Mouse (Mus musculus) gastrocnemius, adult 2 months (tissue): ENCODE results near the gene Ccl28. TPM values are rescaled to one million over a fixed set of nuclear protein-coding genes. Genes with fewer than 3 reads are reported as not detected.
"Not testable (repeated sequence)": the region's sequence is repeated elsewhere in the genome, so short reads cannot be mapped to it uniquely, and the experiment has no call there.

Experiments used
- DNase-seq: peaks from one replicate; pipeline ENCODE4 v3.0.0; 2022
- H3K27ac ChIP-seq: fragments of 200-600 bp; 2 replicates; pipeline ENCODE4 v1.8.1; 2022; ENCODE audit warnings: mild to moderate bottlenecking
- H3K4me3 ChIP-seq: fragments of 200-600 bp; 2 replicates; pipeline ENCODE4 v1.8.1; 2022; ENCODE audit warnings: mild to moderate bottlenecking, moderate library complexity
- CTCF ChIP-seq: fragments of 200-600 bp; IDR thresholded peaks from 2 replicates; pipeline ENCODE4 v1.8.1; 2022; ENCODE audit warnings: antibody characterized with exemption, mild to moderate bottlenecking, moderate library complexity
- intact Hi-C: fragments of 180-260 bp; cut with DNase I; formaldehyde crosslinking; loops from one replicate; pipeline ENCODE4 v1.15.1; 2025
- long read RNA-seq, 2 experiments: library from polyadenylated mRNA; stranded (forward); transcript quantifications; one replicate each; pipeline ENCODE4 v2.0.0; 2021
- total RNA-seq, 2 experiments: library from RNA; stranded (reverse); gene quantifications; 2 replicates each; pipeline ENCODE4 v1.2.3; 2021

The Ccl28 gene
- total RNA-seq, result 1 to 10 TPM in 1 of 2 experiments, under 1 TPM in 1; 0.61 to 1.9 TPM
- long read RNA-seq, experiment 1, result 0 reads
- long read RNA-seq, experiment 2, result 0 reads

DNA sequence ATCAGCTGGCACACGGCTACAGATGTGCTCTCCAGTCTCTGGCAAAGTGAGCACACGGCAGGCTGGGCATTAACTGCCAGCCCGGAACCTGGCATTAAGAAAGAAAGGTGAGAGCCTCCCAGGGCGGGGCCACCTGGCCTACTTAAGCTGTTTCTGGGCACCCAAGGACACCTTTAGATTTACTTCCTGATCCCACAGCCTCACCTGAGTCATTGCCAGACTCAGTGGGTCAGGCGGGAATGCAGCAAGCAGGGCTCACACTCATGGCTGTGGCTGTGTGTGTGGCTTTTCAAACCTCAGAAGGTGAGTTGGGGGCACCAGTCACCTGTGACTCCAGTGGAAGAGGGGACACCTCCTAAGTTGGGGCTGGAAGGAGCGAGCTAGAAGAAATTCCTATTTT, at the start of gene Ccl28:
Ccl28 (plus strand) TSS at position 186 of the 400 bp plus-strand sequence.
- intact Hi-C loops, result no loop called here

GRCm38 (mm10) chr13:119596321-119597211, 27.1 kb upstream of the Ccl28 start:
- H3K27ac ChIP-seq, H3K4me3 ChIP-seq, intact Hi-C loops: not testable (repeated sequence)
- DNase-seq, result peak; percentile 28

More for the DNA sequence above, at the start of gene Ccl28:
- no peak within 1 kb of the TSS for H3K4me3 ChIP-seq
- H3K27ac ChIP-seq, result no peak within 1 kb of the TSS
- no peak for TF ChIP-seq CTCF
- DNase-seq, result no peak

GRCm38 (mm10) chr13:119598466-119598865, 25.2 kb upstream of the Ccl28 start:
- H3K27ac ChIP-seq, H3K4me3 ChIP-seq, intact Hi-C loops, DNase-seq: not testable (repeated sequence)

DNA sequence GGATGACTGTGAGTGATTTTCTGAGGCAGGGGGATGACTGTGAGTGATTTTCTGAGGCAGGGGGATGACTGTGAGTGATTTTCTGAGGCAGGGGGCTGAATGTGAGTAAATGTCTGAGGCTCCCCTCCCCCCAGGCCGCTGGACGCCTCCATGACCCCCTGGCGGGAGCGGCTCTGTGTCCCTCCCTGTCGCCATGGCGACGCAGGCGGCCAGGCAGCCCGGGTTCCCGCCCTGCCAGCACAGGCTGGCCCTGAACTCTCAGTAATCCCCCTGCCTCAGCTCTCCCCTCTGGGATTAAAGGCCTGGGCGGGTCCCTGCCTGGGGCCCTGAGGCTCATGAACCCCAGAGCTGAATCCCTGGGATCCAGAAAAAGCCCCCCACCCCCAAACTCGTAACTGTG, 24.6 kb upstream of the Ccl28 start:
- H3K4me3 ChIP-seq, H3K27ac ChIP-seq, intact Hi-C loops: not testable (repeated sequence)
- DNase-seq, result peak; percentile 33

DNA sequence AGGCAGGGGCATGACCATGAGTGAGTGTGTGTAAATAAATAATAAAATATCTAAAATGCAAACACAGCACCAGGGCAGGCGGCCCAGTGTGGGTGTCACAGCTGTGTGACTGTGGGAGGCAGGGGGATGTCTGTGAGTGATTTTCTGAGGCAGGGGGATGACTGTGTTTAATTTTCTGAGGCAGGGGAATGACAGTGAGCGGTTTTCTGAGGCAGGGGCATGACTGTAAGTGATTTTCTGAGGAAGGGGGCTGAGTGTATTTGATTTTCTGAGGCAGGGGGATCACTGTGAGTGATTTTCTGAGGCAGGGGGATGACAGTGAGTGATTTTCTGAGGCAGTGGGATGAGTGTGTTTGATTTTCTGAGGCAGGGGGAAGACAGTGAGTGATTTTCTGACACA, 24.1 kb upstream of the Ccl28 start:
- H3K27ac ChIP-seq, H3K4me3 ChIP-seq, intact Hi-C loops, DNase-seq: not testable (repeated sequence)

GRCm38 (mm10) chr13:119600166-119600565, 23.5 kb upstream of the Ccl28 start:
- H3K4me3 ChIP-seq, H3K27ac ChIP-seq, intact Hi-C loops: not testable (repeated sequence)
- DNase-seq, result peak; percentile 29

- H3K27ac ChIP-seq, intact Hi-C loops, H3K4me3 ChIP-seq: not testable (repeated sequence)
- DNase-seq, result peak; percentile 73
Observed at GRCm38 (mm10) chr13:119602688-119603331, 20.8 kb upstream of the Ccl28 start.

DNA sequence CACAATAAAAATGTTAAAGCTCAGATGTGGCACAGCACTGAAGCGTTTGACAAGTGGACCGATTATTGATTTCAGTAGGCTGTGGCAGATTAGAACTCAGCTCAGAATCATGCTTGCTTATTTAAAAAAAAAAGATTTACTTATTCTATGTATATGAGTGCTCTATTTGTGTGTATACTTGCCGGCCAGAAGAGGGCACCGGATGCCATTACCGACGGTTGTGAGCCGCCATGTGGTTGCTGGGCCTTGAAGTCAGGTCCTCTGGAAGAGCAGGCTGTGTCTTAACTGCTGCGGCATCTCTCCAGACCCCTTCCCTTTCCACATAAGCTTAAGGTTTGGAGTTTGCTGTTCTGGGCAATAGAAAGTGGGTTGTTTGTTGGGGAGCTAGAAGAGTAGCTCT, 19.7 kb upstream of the Ccl28 start:
- intact Hi-C loops, DNase-seq, H3K27ac ChIP-seq, H3K4me3 ChIP-seq: not testable (repeated sequence)

DNA sequence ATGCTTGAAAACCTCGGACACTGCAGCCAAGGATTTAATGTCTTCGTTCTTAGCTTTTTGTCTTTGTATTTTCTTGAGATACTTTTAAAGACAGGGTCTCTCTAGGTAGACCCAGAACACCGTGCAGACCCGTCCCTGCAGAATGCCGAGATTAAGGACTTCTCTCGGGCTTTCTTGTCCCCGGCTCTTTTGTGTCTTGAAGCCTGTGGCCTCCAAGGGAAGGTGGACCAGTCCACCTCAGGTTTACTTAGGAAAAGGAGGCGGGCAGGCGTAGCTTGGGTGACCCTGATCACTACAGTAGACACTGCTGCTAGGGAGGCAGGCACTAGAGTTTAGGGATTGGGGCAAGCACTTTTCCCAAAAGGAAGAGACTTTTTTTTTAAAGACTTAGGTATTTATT, 19.3 kb upstream of the Ccl28 start:
- H3K27ac ChIP-seq, intact Hi-C loops, DNase-seq, H3K4me3 ChIP-seq: not testable (repeated sequence)

DNA sequence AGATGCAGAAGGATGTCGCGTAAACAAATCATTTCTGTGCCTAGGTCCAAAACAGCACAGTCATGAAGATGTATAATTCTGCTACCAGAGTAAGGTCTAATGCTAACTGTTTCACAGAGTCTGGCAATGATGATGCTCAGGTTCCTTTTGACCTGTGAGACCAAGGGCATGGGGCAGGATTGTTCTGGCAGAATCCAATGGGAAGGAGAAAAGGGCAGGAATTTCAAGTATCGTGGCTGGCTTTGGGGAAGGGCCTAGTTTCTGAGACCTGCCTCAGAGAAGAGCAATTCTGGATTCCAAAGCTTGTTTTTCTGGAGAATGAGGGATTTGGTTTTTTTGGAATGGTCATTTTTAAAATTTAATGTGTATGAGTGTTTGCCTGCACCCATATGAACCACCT, 4.8 kb upstream of the Ccl28 start:
- Histone ChIP-seq H3K4me3 (no peak overlapping the region), H3K27ac (no peak overlapping the region)
- DNase-seq, result no peak
- TF ChIP-seq CTCF, result no peak
- intact Hi-C loops, result no loop called here

- DNase-seq, result no peak
- Histone ChIP-seq H3K4me3 (no peak overlapping the region), H3K27ac (peak overlapping the region; percentile 6; the same call in 1 of the 2 replicates)
- intact Hi-C loops, result no loop called here
- no peak for TF ChIP-seq CTCF
Observed at GRCm38 (mm10) chr13:119619735-119620134, 3.9 kb upstream of the Ccl28 start.

DNA sequence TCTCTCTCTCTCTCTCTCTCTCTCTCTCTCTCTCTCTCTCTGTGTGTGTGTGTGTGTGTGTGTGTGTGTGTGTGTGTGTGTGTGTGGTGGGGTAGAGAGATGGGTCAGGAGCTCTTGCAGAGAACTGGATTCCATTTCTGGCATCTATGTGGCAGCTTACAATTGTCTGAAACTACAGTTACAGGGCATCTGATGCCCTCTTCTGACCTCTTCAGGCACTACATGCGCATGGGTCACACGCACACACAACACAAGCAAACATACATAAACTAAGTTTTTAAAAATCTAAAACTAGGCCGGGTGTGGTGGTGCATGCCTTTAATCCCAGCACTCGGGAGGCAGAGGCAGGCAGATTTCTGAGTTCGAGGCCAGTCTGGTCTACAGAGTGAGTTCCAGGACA, 2.3 kb downstream of the Ccl28 start:
- intact Hi-C loops, DNase-seq: not testable (repeated sequence)
- TF ChIP-seq CTCF, result peak; percentile 64

GRCm38 (mm10) chr13:119631482-119632155, 8.0 kb downstream of the Ccl28 start:
- Histone ChIP-seq H3K27ac (peak overlapping the region; percentile 81), H3K4me3 (peak overlapping the region; percentile 68)
- DNase-seq, result peak; percentile 87
- TF ChIP-seq CTCF, result no peak
- intact Hi-C loops, result no loop called here

More for the DNA sequence above, 2.3 kb downstream of the Ccl28 start:
- not testable (repeated sequence) for H3K4me3 ChIP-seq, H3K27ac ChIP-seq
